Mouse (Mus musculus): ENCODE data around the gene Ccdc90b. TPM values are rescaled to one million over a fixed set of nuclear protein-coding genes. Genes with fewer than 3 reads are reported as not detected.

Ccdc90b gene
- polyA plus RNA-seq (2012; rRNA removed) = 4.2 and 8.3 TPM in 2 replicates
- 13.6 and 15.5 TPM in 2 replicates for polyA plus RNA-seq (2014; fragmentation: Nextera tagmentation; extraction: Ambion mirVana)

- Histone ChIP-seq H3K4me2 (ENCODE audit: low read depth) (peak within 1 kb of the TSS; percentile 71), H3K27me3 (ENCODE audit: control insufficient read depth, insufficient read depth, low read length) (no peaks in the 10 kb centered on the region), H3K4me3 (ENCODE audit: insufficient read depth in 1 of 2, low read depth in 2 of 2, low read length in 2 of 2) (peak within 1 kb of the TSS; percentile 80 to 91), H3K9me3 (ENCODE audit: control insufficient read depth, low read length) (no peaks in the 10 kb centered on the region), H3K4me1 (replicated peaks; ENCODE audit: control insufficient read depth in 2 of 2, insufficient read depth in 2 of 2, low read length in 1 of 2) (peaks cover 18 to 20% of the 10 kb centered on the region in 2 experiments), H3K27ac (peak within 1 kb of the TSS; percentile 55), H3K9ac (replicated peaks) (peak within 1 kb of the TSS; percentile 80), H3K36me3 (replicated peaks; ENCODE audit: control insufficient read depth, insufficient read depth, low read depth) (no peaks in the 10 kb centered on the region)
- no peak for TF ChIP-seq EP300 (IDR thresholded peaks at IDR 0.05; ENCODE audit: low read depth)
- peak; percentile 57 for TF ChIP-seq CTCF (IDR thresholded peaks at IDR 0.05; ENCODE audit: low read depth)
- ATAC-seq (ENCODE audit: insufficient read depth) (peak; percentile 86), DNase-seq (ENCODE audit: low read depth in 3 of 3, low spot score in 3 of 3) (peak; percentile 76 to 84 (median 77))
- under 1% methylated on average over 60 of the region's 60 CpGs for WGBS (ENCODE audit: insufficient replicate concordance)
These were observed at the start of gene Ccdc90b for GRCm38 (mm10) chr7:92560986-92561876. Gene Ccdc90b (plus strand): TSS chr7:92561149.

DNA sequence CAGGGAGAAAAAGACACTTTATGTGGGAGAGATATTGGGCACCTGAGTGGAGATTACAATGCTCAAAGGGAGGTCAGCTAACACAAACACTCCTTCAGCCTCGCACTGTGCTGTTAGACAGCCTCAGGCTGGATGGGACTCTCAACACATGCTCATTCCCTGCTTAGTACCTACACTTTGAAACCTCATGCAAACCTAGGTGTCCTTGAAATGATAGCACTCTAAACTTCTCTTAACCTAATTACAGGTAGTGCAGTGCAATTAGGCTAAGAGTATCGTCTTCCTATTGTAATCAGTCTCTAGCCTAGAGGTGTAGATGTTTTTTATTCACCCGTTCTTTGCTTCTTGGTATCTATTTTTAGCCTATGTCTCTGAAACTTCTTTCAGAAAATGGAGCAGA lies 40.6 kb upstream of the Ccdc90b start:
- DNase-seq (ENCODE audit: low read depth in 3 of 3, low spot score in 3 of 3) (no peak), ATAC-seq (ENCODE audit: insufficient read depth) (no peak)
- no peak overlapping the region for H3K4me2 ChIP-seq (ENCODE audit: low read depth)

GRCm38 (mm10) chr7:92520820-92521219 lies 40.1 kb upstream of the Ccdc90b start:
- Histone ChIP-seq H3K9ac (replicated peaks) (no peak overlapping the region), H3K27me3 (ENCODE audit: control insufficient read depth, insufficient read depth, low read length) (no peaks in the 10 kb centered on the region), H3K4me3 (ENCODE audit: insufficient read depth in 1 of 2, low read depth in 2 of 2, low read length in 2 of 2) (no peak overlapping the region), H3K9me3 (ENCODE audit: control insufficient read depth, low read length) (no peaks in the 10 kb centered on the region), H3K4me2 (ENCODE audit: low read depth) (no peak overlapping the region), H3K36me3 (replicated peaks; ENCODE audit: control insufficient read depth, insufficient read depth, low read depth) (no peaks in the 10 kb centered on the region), H3K27ac (no peak overlapping the region), H3K4me1 (replicated peaks; ENCODE audit: control insufficient read depth in 2 of 2, insufficient read depth in 2 of 2, low read length in 1 of 2) (no peaks in the 10 kb centered on the region)
- ATAC-seq (ENCODE audit: insufficient read depth) (no peak), DNase-seq (ENCODE audit: low read depth in 3 of 3, low spot score in 3 of 3) (peak in 2 of 3 experiments; percentile 1)
- 30% methylated on average over 4 of the region's 4 CpGs for WGBS (ENCODE audit: insufficient replicate concordance)
- peak; percentile 41 for TF ChIP-seq CTCF (IDR thresholded peaks at IDR 0.05; ENCODE audit: low read depth)
- TF ChIP-seq EP300 (IDR thresholded peaks at IDR 0.05; ENCODE audit: low read depth) = no peak

More for the DNA sequence above, 40.6 kb upstream of the Ccdc90b start:
- TF ChIP-seq CTCF (IDR thresholded peaks at IDR 0.05; ENCODE audit: low read depth) (no peak), EP300 (IDR thresholded peaks at IDR 0.05; ENCODE audit: low read depth) (no peak)
- Histone ChIP-seq H3K9me3 (ENCODE audit: control insufficient read depth, low read length) (no peaks in the 10 kb centered on the region), H3K9ac (replicated peaks) (no peak overlapping the region), H3K4me3 (ENCODE audit: insufficient read depth in 1 of 2, low read depth in 2 of 2, low read length in 2 of 2) (no peak overlapping the region), H3K27me3 (ENCODE audit: control insufficient read depth, insufficient read depth, low read length) (no peaks in the 10 kb centered on the region), H3K36me3 (replicated peaks; ENCODE audit: control insufficient read depth, insufficient read depth, low read depth) (no peaks in the 10 kb centered on the region), H3K27ac (no peak overlapping the region), H3K4me1 (replicated peaks; ENCODE audit: control insufficient read depth in 2 of 2, insufficient read depth in 2 of 2, low read length in 1 of 2) (no peaks in the 10 kb centered on the region)
- 62% methylated on average over 3 of the region's 3 CpGs for WGBS (ENCODE audit: insufficient replicate concordance)

- WGBS (ENCODE audit: insufficient replicate concordance) = 62% methylated on average over 4 of the region's 4 CpGs
- H3K9ac ChIP-seq (replicated peaks) = no peak overlapping the region
- no peak overlapping the region for H3K4me3 ChIP-seq (ENCODE audit: insufficient read depth in 1 of 2, low read depth in 2 of 2, low read length in 2 of 2)
- DNase-seq (ENCODE audit: low read depth in 3 of 3, low spot score in 3 of 3) = no peak
- no peak overlapping the region for H3K27ac ChIP-seq
- TF ChIP-seq EP300 (IDR thresholded peaks at IDR 0.05; ENCODE audit: low read depth) (no peak), CTCF (IDR thresholded peaks at IDR 0.05; ENCODE audit: low read depth) (no peak)
- H3K4me2 ChIP-seq (ENCODE audit: low read depth) = no peak overlapping the region
- H3K4me1 ChIP-seq (replicated peaks; ENCODE audit: control insufficient read depth in 2 of 2, insufficient read depth in 2 of 2, low read length in 1 of 2) = no peaks in the 10 kb centered on the region
- H3K36me3 ChIP-seq (replicated peaks; ENCODE audit: control insufficient read depth, insufficient read depth, low read depth) = no peaks in the 10 kb centered on the region
- no peaks in the 10 kb centered on the region for H3K27me3 ChIP-seq (ENCODE audit: control insufficient read depth, insufficient read depth, low read length)
- H3K9me3 ChIP-seq (ENCODE audit: control insufficient read depth, low read length) = no peaks in the 10 kb centered on the region
- no peak for ATAC-seq (ENCODE audit: insufficient read depth)
These were observed 31.7 kb upstream of the Ccdc90b start for GRCm38 (mm10) chr7:92529245-92529644.

DNA sequence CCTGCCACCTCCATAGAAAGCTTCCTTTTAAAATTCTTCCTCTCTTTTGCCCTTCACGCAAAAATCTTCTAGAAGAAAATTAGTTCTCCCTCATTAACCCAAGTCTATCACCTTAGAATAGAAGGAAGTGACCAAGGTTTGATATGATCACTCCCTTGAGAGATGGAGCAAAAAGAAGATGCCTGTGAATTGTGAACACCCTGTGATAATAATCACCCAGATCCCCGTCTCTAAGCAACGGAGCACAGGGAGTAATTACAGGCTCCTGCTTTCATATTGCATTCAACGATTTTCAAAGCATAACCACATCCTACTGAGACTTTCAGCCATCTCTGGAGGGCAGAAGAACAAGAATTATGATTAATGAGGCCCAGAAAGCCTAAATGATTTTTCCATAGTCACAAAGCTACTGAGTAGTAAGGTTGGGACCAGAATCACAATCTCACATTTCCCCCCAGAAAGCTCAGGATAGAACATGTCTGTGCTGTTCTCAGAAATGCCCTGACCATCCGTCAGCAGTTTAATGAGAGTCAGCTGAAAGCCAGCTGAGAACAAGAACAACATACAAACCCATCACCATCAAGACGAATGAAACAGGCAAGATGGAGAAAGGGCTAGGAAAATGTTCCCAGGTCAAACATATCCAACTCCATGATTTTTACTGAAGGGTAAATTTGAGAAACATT lies 28.5 kb upstream of the Ccdc90b start:
- no peaks in the 10 kb centered on the region for H3K9me3 ChIP-seq (ENCODE audit: control insufficient read depth, low read length)
- ATAC-seq (ENCODE audit: insufficient read depth) (no peak), DNase-seq (ENCODE audit: low read depth in 3 of 3, low spot score in 3 of 3) (no peak)
- H3K36me3 ChIP-seq (replicated peaks; ENCODE audit: control insufficient read depth, insufficient read depth, low read depth) = no peaks in the 10 kb centered on the region
- H3K4me2 ChIP-seq (ENCODE audit: low read depth) = no peak overlapping the region
- H3K9ac ChIP-seq (replicated peaks) = no peak overlapping the region
- no peak overlapping the region for H3K4me3 ChIP-seq (ENCODE audit: insufficient read depth in 1 of 2, low read depth in 2 of 2, low read length in 2 of 2)
- TF ChIP-seq EP300 (IDR thresholded peaks at IDR 0.05; ENCODE audit: low read depth) = no peak
- TF ChIP-seq CTCF (IDR thresholded peaks at IDR 0.05; ENCODE audit: low read depth) = no peak
- WGBS (ENCODE audit: insufficient replicate concordance) = 60% methylated on average over 6 of the region's 6 CpGs
- H3K27me3 ChIP-seq (ENCODE audit: control insufficient read depth, insufficient read depth, low read length) = no peaks in the 10 kb centered on the region
- no peak overlapping the region for H3K27ac ChIP-seq
- H3K4me1 ChIP-seq (replicated peaks; ENCODE audit: control insufficient read depth in 2 of 2, insufficient read depth in 2 of 2, low read length in 1 of 2) = no peaks in the 10 kb centered on the region

All from liver, embryonic 14.5 days (tissue).